Mouse (Mus musculus): ENCODE measurements around the gene Tns1. TPM values are rescaled to one million over a fixed set of nuclear protein-coding genes. Genes with fewer than 3 reads are reported as not detected.

Tns1 gene
- total and polyA plus RNA-seq, 2 experiments, result 17.9 to 47.9 TPM

DNA sequence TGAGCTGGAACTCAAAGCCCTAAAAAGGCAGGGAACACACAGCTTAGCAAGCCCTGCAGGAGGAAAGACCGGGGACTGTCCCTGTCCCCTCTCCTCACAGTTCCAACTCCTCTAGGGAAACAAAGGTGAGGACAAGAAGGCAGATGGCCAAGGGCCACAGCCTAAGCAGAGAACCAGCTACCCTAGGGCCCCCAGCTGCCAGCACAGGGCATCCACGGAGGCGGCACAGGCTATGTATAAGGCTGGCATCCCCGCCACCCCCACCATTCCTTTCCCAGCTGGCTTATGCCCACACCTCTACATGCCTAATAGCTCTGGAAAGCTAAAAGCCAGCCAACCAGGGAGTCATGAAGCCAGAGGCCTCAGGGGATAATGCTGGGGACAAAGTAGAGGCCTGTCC is 90.8 kb downstream of the Tns1 start:
- Histone ChIP-seq H3K4me1 (ENCODE audit: control insufficient read depth, insufficient read depth, low read length) (peaks cover 47% of the 10 kb centered on the region), H3K36me3 (ENCODE audit: control insufficient read depth, insufficient read depth, low read length) (no peaks in the 10 kb centered on the region), H3K4me3 (ENCODE audit: insufficient read depth, low read depth, low read length) (peak overlapping the region; percentile 9; the same call in 1 of the 2 replicates), H3K27me3 (ENCODE audit: control insufficient read depth, insufficient read depth, low read length) (no peaks in the 10 kb centered on the region), H3K27ac (replicated peaks; ENCODE audit: insufficient read depth, low read depth, low read length) (peak overlapping the region; percentile 12; the same call in 1 of the 2 replicates), H3K79me2 (ENCODE audit: control insufficient read depth, insufficient read depth, low read length) (peaks cover 78% of the 10 kb centered on the region), H3K9ac (ENCODE audit: low read depth, low read length) (peak overlapping the region; percentile 17; the same call in 1 of the 2 replicates)
- TF ChIP-seq CTCF (IDR thresholded peaks at IDR 0.05; ENCODE audit: low read depth, low read length), result no peak
- TF ChIP-seq POLR2A (IDR thresholded peaks at IDR 0.05; ENCODE audit: extremely low read depth, insufficient read depth, low read length), result no peak
- 80% methylated on average over 4 of the region's 4 CpGs for whole genome bisulfite sequencing
- DNase-seq (ENCODE audit: extremely low read depth, low read depth, low spot score), result no peak

DNA sequence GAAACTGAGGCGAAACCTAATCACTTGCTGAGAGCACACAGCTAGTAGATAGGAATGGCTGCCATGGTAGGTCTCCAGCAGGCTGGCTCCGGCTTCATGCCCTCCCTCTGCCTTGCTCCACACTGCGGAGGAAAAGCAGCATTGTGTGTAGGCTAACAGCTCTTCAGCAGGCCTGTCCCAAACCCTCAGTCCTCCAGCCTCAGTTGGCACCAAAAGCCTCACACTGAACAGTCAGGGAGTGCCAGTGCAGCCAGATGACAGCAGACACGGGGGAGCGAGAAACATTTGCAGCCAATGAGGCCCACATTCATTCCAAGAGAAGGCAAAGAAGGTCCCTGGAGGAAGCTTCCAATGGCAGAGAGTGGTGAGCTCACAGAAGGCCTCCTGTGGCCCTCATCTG is 91.3 kb downstream of the Tns1 start:
- DNase-seq (ENCODE audit: extremely low read depth, low read depth, low spot score), result no peak
- H3K79me2 ChIP-seq (ENCODE audit: control insufficient read depth, insufficient read depth, low read length), result peaks cover 76% of the 10 kb centered on the region
- peaks cover 50% of the 10 kb centered on the region for H3K4me1 ChIP-seq (ENCODE audit: control insufficient read depth, insufficient read depth, low read length)
- H3K4me3 ChIP-seq (ENCODE audit: insufficient read depth, low read depth, low read length), result no peak overlapping the region
- no peaks in the 10 kb centered on the region for H3K36me3 ChIP-seq (ENCODE audit: control insufficient read depth, insufficient read depth, low read length)
- H3K27me3 ChIP-seq (ENCODE audit: control insufficient read depth, insufficient read depth, low read length), result no peaks in the 10 kb centered on the region
- peak overlapping the region; percentile 17; the same call in 1 of the 2 replicates for H3K9ac ChIP-seq (ENCODE audit: low read depth, low read length)
- 84% methylated on average over 5 of the region's 5 CpGs for WGBS
- 0 out of 2 replicates have a peak overlapping the region, but pooled peaks have one; percentile 12 for H3K27ac ChIP-seq (replicated peaks; ENCODE audit: insufficient read depth, low read depth, low read length)
- no peak for TF ChIP-seq POLR2A (IDR thresholded peaks at IDR 0.05; ENCODE audit: extremely low read depth, insufficient read depth, low read length)
- TF ChIP-seq CTCF (IDR thresholded peaks at IDR 0.05; ENCODE audit: low read depth, low read length), result no peak

DNA sequence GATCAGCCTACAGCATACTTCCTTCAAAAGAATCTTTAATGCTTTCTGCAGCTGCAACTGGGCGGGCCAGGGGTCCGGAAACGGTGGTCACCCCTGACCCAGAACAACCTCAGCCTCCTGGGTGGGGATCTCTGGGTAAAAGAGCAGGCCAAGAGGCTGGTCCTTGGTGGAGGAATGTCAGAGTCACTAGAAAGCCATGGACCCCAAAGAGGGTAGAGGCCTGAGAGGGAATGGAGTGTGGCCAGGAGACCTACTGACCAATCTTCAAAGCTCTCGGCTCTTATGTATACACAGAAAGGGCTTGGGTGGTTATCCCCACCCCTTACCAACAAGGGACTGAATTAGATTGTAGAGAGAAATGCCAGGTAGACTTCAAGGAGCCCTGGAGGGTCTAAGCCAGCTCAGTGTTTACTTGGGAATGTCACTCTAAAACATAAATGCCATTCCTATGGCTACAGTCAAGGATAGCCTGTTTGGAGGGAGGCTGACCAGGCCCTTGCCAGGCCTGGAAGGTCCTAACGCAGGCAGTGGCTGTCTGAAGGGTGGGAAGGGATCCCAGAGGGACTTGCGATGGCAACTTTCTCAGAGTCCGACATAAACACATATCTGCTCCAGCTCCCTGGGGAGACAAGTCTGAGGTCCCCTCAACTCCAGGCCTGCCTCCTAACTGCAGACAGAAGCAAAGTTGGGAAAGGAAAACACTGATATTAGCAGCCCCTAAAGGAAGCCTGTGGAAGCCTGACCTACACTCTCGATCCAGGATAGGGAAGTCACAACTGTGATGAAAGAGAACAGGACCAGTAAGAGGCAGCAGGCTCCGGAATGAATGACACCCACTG is 92.3 kb downstream of the Tns1 start:
- DNase-seq (ENCODE audit: extremely low read depth, low read depth, low spot score), result no peak
- Histone ChIP-seq H3K9ac (ENCODE audit: low read depth, low read length) (peak overlapping the region; percentile 5; the same call in 1 of the 2 replicates), H3K79me2 (ENCODE audit: control insufficient read depth, insufficient read depth, low read length) (peaks cover 69% of the 10 kb centered on the region), H3K36me3 (ENCODE audit: control insufficient read depth, insufficient read depth, low read length) (no peaks in the 10 kb centered on the region), H3K27ac (replicated peaks; ENCODE audit: insufficient read depth, low read depth, low read length) (peak overlapping the region; percentile 64), H3K4me3 (ENCODE audit: insufficient read depth, low read depth, low read length) (no peak overlapping the region), H3K27me3 (ENCODE audit: control insufficient read depth, insufficient read depth, low read length) (no peaks in the 10 kb centered on the region), H3K4me1 (ENCODE audit: control insufficient read depth, insufficient read depth, low read length) (peaks cover 56% of the 10 kb centered on the region)
- TF ChIP-seq CTCF (IDR thresholded peaks at IDR 0.05; ENCODE audit: low read depth, low read length), result no peak
- no peak for TF ChIP-seq POLR2A (IDR thresholded peaks at IDR 0.05; ENCODE audit: extremely low read depth, insufficient read depth, low read length)
- WGBS, result 72% methylated on average over 9 of the region's 9 CpGs

DNA sequence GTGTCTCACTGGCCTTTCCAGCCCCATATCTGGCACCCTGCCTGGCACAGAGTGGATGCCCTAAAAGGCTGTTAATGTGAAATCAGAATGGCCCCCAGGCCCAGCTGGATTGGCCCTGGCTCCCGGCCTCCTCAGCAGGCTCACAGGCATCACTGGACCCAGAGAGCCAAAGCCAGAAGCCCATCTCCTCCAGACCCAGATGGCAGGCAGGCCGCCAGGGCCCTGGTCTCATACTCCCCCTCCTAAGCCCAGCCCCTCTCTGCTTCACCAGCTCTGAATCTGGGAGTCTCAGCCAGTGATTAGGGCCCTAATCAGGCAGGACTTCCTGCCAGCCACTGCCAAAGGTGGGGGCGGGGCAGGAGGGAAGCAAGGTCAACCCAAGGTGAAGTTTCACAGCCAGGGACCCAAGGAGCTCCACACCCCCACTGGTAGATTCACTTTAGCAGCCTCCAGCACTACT is 93.3 kb downstream of the Tns1 start:
- peaks cover 65% of the 10 kb centered on the region for H3K4me1 ChIP-seq (ENCODE audit: control insufficient read depth, insufficient read depth, low read length)
- peak overlapping the region; percentile 9; the same call in 1 of the 2 replicates for H3K4me3 ChIP-seq (ENCODE audit: insufficient read depth, low read depth, low read length)
- 70% methylated on average over 3 of the region's 3 CpGs for WGBS
- no peaks in the 10 kb centered on the region for H3K36me3 ChIP-seq (ENCODE audit: control insufficient read depth, insufficient read depth, low read length)
- no peaks in the 10 kb centered on the region for H3K27me3 ChIP-seq (ENCODE audit: control insufficient read depth, insufficient read depth, low read length)
- peaks cover 67% of the 10 kb centered on the region for H3K79me2 ChIP-seq (ENCODE audit: control insufficient read depth, insufficient read depth, low read length)
- H3K27ac ChIP-seq (replicated peaks; ENCODE audit: insufficient read depth, low read depth, low read length), result peak overlapping the region; percentile 64
- DNase-seq (ENCODE audit: extremely low read depth, low read depth, low spot score), result no peak
- H3K9ac ChIP-seq (ENCODE audit: low read depth, low read length), result no peak overlapping the region; the same call in 1 of the 2 replicates
- TF ChIP-seq POLR2A (IDR thresholded peaks at IDR 0.05; ENCODE audit: extremely low read depth, insufficient read depth, low read length), result no peak
- no peak for TF ChIP-seq CTCF (IDR thresholded peaks at IDR 0.05; ENCODE audit: low read depth, low read length)

DNA sequence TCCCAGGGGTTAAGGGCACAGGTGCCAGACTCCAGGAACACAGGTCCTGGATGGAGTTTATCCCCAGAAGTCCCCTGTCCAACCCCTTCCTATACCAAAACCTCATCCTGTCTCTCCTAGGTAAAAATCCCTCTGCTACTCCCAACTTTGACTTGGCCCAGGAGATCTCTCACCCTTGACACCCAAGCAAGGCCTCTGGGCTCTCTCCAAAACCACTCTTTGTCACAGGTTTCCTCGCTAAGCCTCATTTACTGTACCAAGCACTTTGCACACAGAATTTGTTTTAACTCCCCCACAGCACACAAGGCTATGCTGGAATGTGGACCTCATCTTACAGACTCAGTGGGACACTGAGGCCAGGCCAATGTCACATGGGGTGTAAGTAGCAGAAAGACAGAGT is 94.0 kb downstream of the Tns1 start:
- H3K4me1 ChIP-seq (ENCODE audit: control insufficient read depth, insufficient read depth, low read length), result peaks cover 69% of the 10 kb centered on the region
- H3K9ac ChIP-seq (ENCODE audit: low read depth, low read length), result no peak overlapping the region
- peaks cover 66% of the 10 kb centered on the region for H3K79me2 ChIP-seq (ENCODE audit: control insufficient read depth, insufficient read depth, low read length)
- peak; percentile 53 for DNase-seq (ENCODE audit: extremely low read depth, low read depth, low spot score)
- 17% methylated on average over 1 of the region's 1 CpGs for WGBS
- no peaks in the 10 kb centered on the region for H3K36me3 ChIP-seq (ENCODE audit: control insufficient read depth, insufficient read depth, low read length)
- peak overlapping the region; percentile 64 for H3K27ac ChIP-seq (replicated peaks; ENCODE audit: insufficient read depth, low read depth, low read length)
- TF ChIP-seq CTCF (IDR thresholded peaks at IDR 0.05; ENCODE audit: low read depth, low read length) (no peak), POLR2A (IDR thresholded peaks at IDR 0.05; ENCODE audit: extremely low read depth, insufficient read depth, low read length) (no peak)
- no peaks in the 10 kb centered on the region for H3K27me3 ChIP-seq (ENCODE audit: control insufficient read depth, insufficient read depth, low read length)
- no peak overlapping the region for H3K4me3 ChIP-seq (ENCODE audit: insufficient read depth, low read depth, low read length)

DNA sequence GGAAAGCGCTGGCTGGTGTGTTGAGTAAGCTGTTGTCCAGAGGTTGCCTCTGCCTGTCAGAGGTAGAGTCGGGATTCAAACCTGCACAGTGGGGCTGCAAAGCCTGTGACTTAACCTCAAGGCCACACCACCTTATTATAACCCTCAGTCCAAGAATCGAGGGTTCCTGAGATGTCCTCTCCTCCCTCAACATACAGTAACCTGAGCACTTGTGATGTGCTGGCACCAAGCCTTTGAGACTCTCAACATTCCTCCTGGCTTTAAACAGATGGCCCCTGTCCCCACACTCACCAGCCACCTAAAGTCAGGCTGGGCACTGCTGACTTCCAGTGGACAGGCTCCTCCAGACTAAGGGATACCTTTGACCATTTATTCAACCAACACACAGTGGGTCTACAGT is 94.6 kb downstream of the Tns1 start:
- TF ChIP-seq CTCF (IDR thresholded peaks at IDR 0.05; ENCODE audit: low read depth, low read length), result no peak
- H3K4me3 ChIP-seq (ENCODE audit: insufficient read depth, low read depth, low read length), result no peak overlapping the region
- 35% methylated on average over 3 of the region's 3 CpGs for WGBS

More for the DNA sequence above, 94.6 kb downstream of the Tns1 start:
- no peak for DNase-seq (ENCODE audit: extremely low read depth, low read depth, low spot score)
- no peaks in the 10 kb centered on the region for H3K27me3 ChIP-seq (ENCODE audit: control insufficient read depth, insufficient read depth, low read length)
- no peaks in the 10 kb centered on the region for H3K36me3 ChIP-seq (ENCODE audit: control insufficient read depth, insufficient read depth, low read length)
- peak overlapping the region; percentile 64 for H3K27ac ChIP-seq (replicated peaks; ENCODE audit: insufficient read depth, low read depth, low read length)
- no peak overlapping the region for H3K9ac ChIP-seq (ENCODE audit: low read depth, low read length)
- peaks cover 66% of the 10 kb centered on the region for H3K79me2 ChIP-seq (ENCODE audit: control insufficient read depth, insufficient read depth, low read length)
- H3K4me1 ChIP-seq (ENCODE audit: control insufficient read depth, insufficient read depth, low read length), result peaks cover 69% of the 10 kb centered on the region

Data from liver, adult 2 months (tissue).